Mouse (Mus musculus) right cerebral cortex, postnatal 25 days (tissue): ENCODE measurements around the gene Epha3.

Experiments used
- DNase-seq: peaks from one replicate; pipeline ENCODE4 v3.0.0; 2022

The Epha3 gene

GRCm38 (mm10) chr16:63646577-63646976 is 217.4 kb downstream of the Epha3 start:
- no peak for DNase-seq

- DNase-seq = no peak
These were observed 221.3 kb downstream of the Epha3 start for GRCm38 (mm10) chr16:63642641-63643040.

- no peak for DNase-seq
These were observed 222.4 kb downstream of the Epha3 start for GRCm38 (mm10) chr16:63641603-63642002.

GRCm38 (mm10) chr16:63638701-63639100 is 225.3 kb downstream of the Epha3 start:
- no peak for DNase-seq

GRCm38 (mm10) chr16:63633748-63634166 is 230.2 kb downstream of the Epha3 start:
- no peak for DNase-seq

GRCm38 (mm10) chr16:63625229-63625628 is 238.7 kb downstream of the Epha3 start:
- DNase-seq = no peak

- no peak for DNase-seq
These were observed 242.1 kb downstream of the Epha3 start for GRCm38 (mm10) chr16:63621845-63622244.

GRCm38 (mm10) chr16:63615396-63615795 is 248.6 kb downstream of the Epha3 start:
- DNase-seq = no peak

GRCm38 (mm10) chr16:63613006-63613405 is 251.0 kb downstream of the Epha3 start:
- no peak for DNase-seq

- DNase-seq = no peak
These were observed 263.7 kb downstream of the Epha3 start for GRCm38 (mm10) chr16:63600229-63600628.

GRCm38 (mm10) chr16:63594656-63595055 is 269.3 kb downstream of the Epha3 start:
- no peak for DNase-seq

- no peak for DNase-seq
These were observed 294.2 kb downstream of the Epha3 start for GRCm38 (mm10) chr16:63569746-63570145.

GRCm38 (mm10) chr16:63566106-63566836 is 297.7 kb downstream of the Epha3 start:
- DNase-seq = no peak

GRCm38 (mm10) chr16:63556410-63557146 is 307.4 kb downstream of the Epha3 start:
- DNase-seq = no peak

- no peak for DNase-seq
These were observed 311.4 kb downstream of the Epha3 start for GRCm38 (mm10) chr16:63552531-63552930.

- no peak for DNase-seq
These were observed 324.5 kb downstream of the Epha3 start for GRCm38 (mm10) chr16:63539489-63539888.

GRCm38 (mm10) chr16:63528821-63529220 is 335.2 kb downstream of the Epha3 start:
- DNase-seq = no peak

- no peak for DNase-seq
These were observed 346.3 kb downstream of the Epha3 start for GRCm38 (mm10) chr16:63517636-63518035.

- DNase-seq = no peak
These were observed 353.9 kb downstream of the Epha3 start for GRCm38 (mm10) chr16:63510069-63510468.

GRCm38 (mm10) chr16:63506437-63506836 is 357.5 kb downstream of the Epha3 start:
- DNase-seq = no peak

GRCm38 (mm10) chr16:63501456-63501855 is 362.5 kb downstream of the Epha3 start:
- DNase-seq = no peak

GRCm38 (mm10) chr16:63500975-63501393 is 363.0 kb downstream of the Epha3 start:
- no peak for DNase-seq
